Mouse (Mus musculus) liver, embryonic 12.5 days (tissue): ENCODE data around the gene Lpcat1. TPM values are rescaled to one million over a fixed set of nuclear protein-coding genes. Genes with fewer than 3 reads are reported as not detected.

Experiments
- ATAC-seq: fragments of 200-750 bp; cut with Nextera tagmentation; 2 replicates; pipeline ENCODE4 v1.8.0; 2017; ENCODE audit warnings: moderate number of reproducible peaks, mild to moderate bottlenecking, moderate library complexity
- H3K27ac ChIP-seq: fragments of 300-500 bp; sonication (generic); 2 replicates; pipeline ENCODE4 v1.5.1; 2016; ENCODE audit warnings: mild to moderate bottlenecking
- H3K27me3 ChIP-seq: fragments of 300-500 bp; sonication (generic); replicated peaks from 2 replicates; pipeline ENCODE4 v1.6.1; 2016; ENCODE audit warnings: mild to moderate bottlenecking, moderate library complexity
- H3K36me3 ChIP-seq: fragments of 300-500 bp; sonication (generic); 2 replicates; pipeline ENCODE4 v1.6.1; 2016; ENCODE audit warnings: mild to moderate bottlenecking, moderate library complexity
- H3K4me1 ChIP-seq: fragments of 300-500 bp; sonication (generic); 2 replicates; pipeline ENCODE4 v1.6.1; 2016
- H3K4me2 ChIP-seq: fragments of 300-500 bp; sonication (generic); 2 replicates; pipeline ENCODE4 v1.6.1; 2016; ENCODE audit warnings: mild to moderate bottlenecking, moderate library complexity
- H3K4me3 ChIP-seq: fragments of 300-500 bp; sonication (generic); 2 replicates; pipeline ENCODE4 v1.5.1; 2016; ENCODE audit warnings: mild to moderate bottlenecking, moderate library complexity
- H3K9ac ChIP-seq: fragments of 300-500 bp; sonication (generic); 2 replicates; pipeline ENCODE4 v1.6.1; 2016; ENCODE audit warnings: mild to moderate bottlenecking, moderate library complexity
- H3K9me3 ChIP-seq: fragments of 300-500 bp; sonication (generic); replicated peaks from 2 replicates; pipeline ENCODE4 v1.6.1; 2016; ENCODE audit warnings: mild to moderate bottlenecking, moderate library complexity
- WGBS: fragments of 180-500 bp; shearing (Covaris S2); methylation state at CpG from one replicate; pipeline ENCODE4 v1.1.7; 2016; ENCODE audit not compliant: insufficient replicate concordance; 5-methylcytosine and 5-hydroxymethylcytosine counted together
- polyA plus RNA-seq: library from polyadenylated mRNA; unstranded; fragments of >200 nt; fragmentation: Nextera tagmentation; extraction: Ambion mirVana; gene quantifications from 2 replicates; pipeline ENCODE4 v1.2.1, GENCODE M21; 2016

Lpcat1 gene
- polyA plus RNA-seq, 1 experiment from 2014 or later: 108 TPM

DNA sequence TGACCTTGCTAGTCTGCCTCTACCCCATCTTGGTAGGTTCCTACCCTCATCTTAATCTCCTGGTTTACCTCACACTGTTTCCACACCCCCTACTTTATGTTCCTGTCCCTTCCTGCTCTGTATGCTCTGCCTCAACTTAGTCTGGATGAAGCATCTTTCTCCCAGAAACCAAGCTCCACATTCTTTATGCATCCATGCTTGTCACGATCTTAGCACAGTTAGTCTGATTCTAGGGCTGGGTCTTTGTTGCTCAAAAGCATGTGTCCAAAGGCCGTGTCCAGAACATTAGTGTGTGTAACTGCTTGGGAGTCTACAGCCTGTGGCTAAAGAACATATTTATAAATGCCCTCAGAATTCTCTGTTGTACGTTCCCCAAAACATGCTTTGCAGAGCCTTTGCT is 1.8 kb downstream of the Lpcat1 start:
- peaks cover 90% of the 10 kb centered on the region for H3K4me1 ChIP-seq
- H3K4me3 ChIP-seq: peak overlapping the region; percentile 94
- 62% methylated on average over 3 of the region's 3 CpGs for WGBS
- no peak for ATAC-seq
- peaks cover 49% of the 10 kb centered on the region for H3K36me3 ChIP-seq
- H3K27ac ChIP-seq: peak overlapping the region; percentile 98
- H3K27me3 ChIP-seq: no peaks in the 10 kb centered on the region
- H3K4me2 ChIP-seq: peak overlapping the region; percentile 84
- H3K9ac ChIP-seq: peak overlapping the region; percentile 98
- no peaks in the 10 kb centered on the region for H3K9me3 ChIP-seq

DNA sequence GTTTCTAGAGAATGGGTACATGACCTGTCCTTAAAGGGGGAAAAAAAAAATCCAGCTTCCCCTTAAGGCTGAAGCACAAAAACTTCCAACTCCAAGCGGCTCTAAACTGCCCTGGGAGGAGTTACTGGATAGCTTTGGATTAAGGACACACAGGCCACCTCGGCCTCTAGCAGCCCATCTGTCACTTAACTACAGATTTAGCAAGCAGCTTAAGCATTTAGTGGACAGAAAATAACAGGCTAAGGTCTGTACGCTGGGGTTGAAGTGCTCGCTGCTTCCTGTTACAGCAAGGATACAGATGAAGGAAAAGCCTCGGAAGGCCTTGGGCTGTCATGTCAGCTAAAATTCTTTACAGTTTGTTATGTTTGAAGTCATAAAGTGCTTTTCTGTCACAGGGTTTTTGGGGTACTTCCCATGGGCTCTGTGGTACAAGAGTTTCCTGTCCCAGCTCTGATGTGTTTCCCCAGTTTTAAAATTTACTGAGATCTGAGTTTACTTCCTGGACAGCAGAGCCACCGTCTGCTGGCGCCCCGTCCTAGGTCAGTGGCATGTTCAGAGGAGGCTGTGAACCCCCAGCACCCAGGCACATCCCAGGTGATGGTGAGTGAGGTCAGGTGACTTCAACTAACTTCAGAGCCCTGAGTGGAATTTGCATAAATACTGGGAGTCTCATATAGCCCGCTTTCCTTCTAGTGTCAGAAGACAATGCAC is 2.4 kb downstream of the Lpcat1 start:
- WGBS: 65% methylated on average over 9 of the region's 9 CpGs
- peaks cover 55% of the 10 kb centered on the region for H3K36me3 ChIP-seq
- H3K27ac ChIP-seq: peak overlapping the region; percentile 98
- H3K9ac ChIP-seq: peak overlapping the region; percentile 98
- H3K4me1 ChIP-seq: peaks cover 91% of the 10 kb centered on the region
- no peaks in the 10 kb centered on the region for H3K9me3 ChIP-seq
- no peak for ATAC-seq
- H3K27me3 ChIP-seq: no peaks in the 10 kb centered on the region
- peak overlapping the region; percentile 94 for H3K4me3 ChIP-seq
- H3K4me2 ChIP-seq: peak overlapping the region; percentile 84

DNA sequence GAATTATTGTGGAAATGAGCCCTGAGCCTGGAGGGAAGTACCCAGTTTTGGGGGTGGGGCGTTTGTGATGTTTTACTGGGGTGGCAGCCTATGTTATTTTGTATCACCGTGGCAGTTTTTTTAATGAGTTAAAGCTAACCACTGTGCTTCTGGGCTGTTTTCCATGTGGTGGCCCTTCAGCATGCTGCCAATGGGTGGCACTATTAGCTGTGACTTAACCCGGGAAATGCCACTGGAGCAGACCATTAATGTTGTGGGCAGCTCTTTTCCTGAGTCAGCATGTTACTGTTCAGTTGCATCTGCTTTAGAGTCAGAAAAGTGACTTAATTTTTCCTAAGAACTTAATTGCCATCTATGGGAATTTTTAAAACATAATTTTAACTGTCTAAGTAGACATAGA is 5.5 kb downstream of the Lpcat1 start:
- ATAC-seq: no peak
- peaks cover 95% of the 10 kb centered on the region for H3K4me1 ChIP-seq
- peaks cover 78% of the 10 kb centered on the region for H3K36me3 ChIP-seq
- H3K4me2 ChIP-seq: peak overlapping the region; percentile 84
- peak overlapping the region; percentile 98 for H3K27ac ChIP-seq
- no peaks in the 10 kb centered on the region for H3K27me3 ChIP-seq
- peak overlapping the region; percentile 98 for H3K9ac ChIP-seq
- H3K9me3 ChIP-seq: no peaks in the 10 kb centered on the region
- peak overlapping the region; percentile 94 for H3K4me3 ChIP-seq
- WGBS: 50% methylated on average over 3 of the region's 3 CpGs

DNA sequence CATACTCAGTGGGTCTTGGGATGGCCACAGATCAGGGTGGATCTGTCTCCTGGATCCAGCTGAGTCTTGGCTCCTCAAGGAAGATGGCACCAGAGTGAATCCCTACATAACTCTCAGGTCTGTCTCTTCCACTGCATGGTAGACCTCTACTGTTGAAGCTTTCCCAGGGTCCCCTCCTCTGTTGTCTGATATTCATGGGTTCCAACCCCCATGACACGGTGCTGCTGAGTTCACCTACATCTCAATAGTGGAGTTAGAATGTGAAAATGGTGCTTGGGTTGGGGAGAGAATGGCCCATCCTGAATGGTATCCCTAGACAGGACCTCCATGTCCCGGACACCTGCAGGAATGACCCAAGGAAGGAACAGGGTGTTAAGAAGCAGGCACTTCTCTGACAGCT is 6.7 kb downstream of the Lpcat1 start:
- Histone ChIP-seq H3K9ac (peak overlapping the region; percentile 98), H3K4me1 (peaks cover 99% of the 10 kb centered on the region), H3K4me3 (peak overlapping the region; percentile 35; the same call in 1 of the 2 replicates), H3K36me3 (peaks cover 87% of the 10 kb centered on the region), H3K9me3 (no peaks in the 10 kb centered on the region), H3K27ac (peak overlapping the region; percentile 98), H3K27me3 (no peaks in the 10 kb centered on the region), H3K4me2 (peak overlapping the region; percentile 84)
- ATAC-seq: no peak
- WGBS: 91% methylated on average over 2 of the region's 2 CpGs

DNA sequence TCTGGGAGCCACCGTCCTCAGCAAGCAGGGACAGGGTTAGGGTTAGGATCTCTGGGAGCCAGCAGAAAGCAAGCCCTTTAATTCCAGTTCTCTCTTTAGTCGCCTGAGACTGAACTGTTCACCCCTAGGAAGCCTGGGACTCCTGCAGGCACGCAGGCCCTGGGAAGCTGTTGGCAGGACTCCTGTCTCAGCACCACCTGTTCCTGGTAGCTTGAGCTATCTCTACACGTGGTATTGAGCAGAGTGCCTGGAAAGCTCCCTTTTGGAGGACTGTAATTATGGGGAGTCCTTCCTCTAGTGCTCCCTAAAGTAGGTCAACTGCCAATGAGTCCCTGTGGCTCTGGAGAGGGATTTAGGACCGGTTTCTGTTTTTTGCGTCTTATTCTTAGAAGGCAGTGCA is 7.2 kb downstream of the Lpcat1 start:
- peak overlapping the region; percentile 98 for H3K9ac ChIP-seq
- H3K9me3 ChIP-seq: no peaks in the 10 kb centered on the region
- peak overlapping the region; percentile 35; the same call in 1 of the 2 replicates for H3K4me3 ChIP-seq
- H3K36me3 ChIP-seq: peaks cover 87% of the 10 kb centered on the region
- 67% methylated on average over 6 of the region's 6 CpGs for WGBS
- no peaks in the 10 kb centered on the region for H3K27me3 ChIP-seq
- peak overlapping the region; percentile 84 for H3K4me2 ChIP-seq
- peaks cover 99% of the 10 kb centered on the region for H3K4me1 ChIP-seq
- peak overlapping the region; percentile 98 for H3K27ac ChIP-seq
- ATAC-seq: no peak

DNA sequence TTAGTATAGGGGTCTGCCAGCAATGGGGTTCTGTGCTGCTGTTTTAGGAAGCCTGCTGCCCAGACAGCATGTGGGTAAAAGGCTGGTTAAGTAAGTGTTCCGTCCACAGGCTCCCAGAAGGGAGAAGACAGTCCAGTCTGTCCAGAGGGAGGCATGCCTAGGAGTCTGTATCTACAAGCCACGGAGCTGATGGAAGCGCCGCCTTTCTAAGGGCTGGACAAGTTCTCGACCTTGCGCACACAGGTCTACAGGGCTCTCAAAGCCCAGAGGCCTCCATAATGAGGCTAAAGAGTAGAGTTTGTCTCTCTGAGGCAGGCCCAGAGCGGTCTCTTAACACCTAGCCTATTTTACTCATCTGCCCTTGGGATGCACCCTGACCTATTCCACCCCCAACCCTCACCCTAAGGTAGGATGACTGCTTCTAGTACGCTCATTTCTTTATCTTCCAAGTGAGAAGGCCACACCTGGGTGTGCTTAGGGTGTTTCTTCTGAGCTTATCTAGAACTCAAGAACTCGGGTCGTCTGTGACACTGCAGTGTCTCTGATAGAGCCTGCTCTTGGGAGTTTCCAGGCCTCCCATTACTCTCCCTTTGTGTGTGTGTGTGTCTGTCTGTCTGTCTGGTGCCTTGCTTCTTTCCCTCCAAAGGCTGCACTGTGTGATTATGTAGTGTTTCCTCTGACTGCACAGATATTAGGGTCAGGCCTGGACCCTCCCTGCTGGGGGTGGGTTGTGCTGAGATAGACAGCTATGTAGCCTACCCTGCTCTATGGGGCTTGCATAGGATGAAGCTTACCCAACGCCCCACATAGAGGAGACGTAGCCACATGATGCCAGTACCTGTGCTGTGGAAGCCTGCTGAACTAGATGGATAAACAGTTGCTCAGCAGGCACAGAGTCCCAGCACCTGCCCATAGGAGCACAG is 8.3 kb downstream of the Lpcat1 start:
- H3K4me1 ChIP-seq: peaks cover 99% of the 10 kb centered on the region
- peak overlapping the region; percentile 98 for H3K9ac ChIP-seq
- peak overlapping the region; percentile 98 for H3K27ac ChIP-seq
- WGBS: 24% methylated on average over 12 of the region's 12 CpGs
- peaks cover 81% of the 10 kb centered on the region for H3K36me3 ChIP-seq
- peak overlapping the region; percentile 35 for H3K4me3 ChIP-seq
- peak; percentile 95 for ATAC-seq
- H3K9me3 ChIP-seq: no peaks in the 10 kb centered on the region
- H3K4me2 ChIP-seq: peak overlapping the region; percentile 84
- H3K27me3 ChIP-seq: no peaks in the 10 kb centered on the region

DNA sequence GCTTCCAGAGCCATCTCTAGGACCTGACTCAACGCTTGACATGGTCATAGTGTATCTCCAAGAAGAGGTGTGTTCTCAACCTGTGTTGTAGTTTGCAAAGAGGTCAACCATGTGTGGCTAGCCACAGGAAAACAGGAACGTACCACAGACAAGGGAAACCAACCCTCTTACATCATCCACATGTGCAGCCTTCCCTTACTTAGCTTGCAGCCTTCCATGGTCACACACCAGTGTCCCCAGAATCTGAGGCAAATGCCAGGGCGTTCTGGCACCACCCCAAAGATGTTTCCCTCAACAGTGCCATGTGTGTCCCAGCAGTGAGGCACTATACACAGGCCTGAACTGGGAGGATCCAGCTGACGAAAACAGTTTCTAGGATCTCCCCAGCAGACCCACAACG is 9.3 kb downstream of the Lpcat1 start:
- Histone ChIP-seq H3K27me3 (no peaks in the 10 kb centered on the region), H3K27ac (peak overlapping the region; percentile 98), H3K4me2 (peak overlapping the region; percentile 84), H3K9me3 (no peaks in the 10 kb centered on the region), H3K4me3 (no peak overlapping the region), H3K36me3 (peaks cover 74% of the 10 kb centered on the region), H3K4me1 (peaks cover 98% of the 10 kb centered on the region), H3K9ac (peak overlapping the region; percentile 76)
- ATAC-seq: no peak
- WGBS: 50% methylated on average over 5 of the region's 5 CpGs

DNA sequence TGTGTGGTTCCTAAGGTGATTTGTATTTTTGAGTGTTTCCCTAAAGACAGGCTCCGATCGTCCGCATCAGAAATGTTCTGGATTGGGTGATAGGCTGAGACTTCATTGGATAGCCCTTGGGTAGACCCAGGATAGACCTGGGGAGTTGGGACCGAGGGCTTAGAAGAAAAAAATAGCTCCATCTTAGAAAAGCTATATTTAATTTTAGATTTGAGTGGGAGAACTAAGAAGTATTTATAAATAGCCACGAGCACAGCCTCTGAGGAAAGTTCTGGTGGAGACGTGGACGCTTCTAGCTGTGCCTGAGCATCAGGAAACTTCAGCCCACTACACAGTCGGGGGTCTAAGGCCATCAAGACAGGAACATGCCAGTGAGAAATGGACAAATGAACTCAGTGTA is 9.8 kb downstream of the Lpcat1 start:
- Histone ChIP-seq H3K9ac (peak overlapping the region; percentile 76), H3K36me3 (peaks cover 74% of the 10 kb centered on the region), H3K4me1 (peaks cover 98% of the 10 kb centered on the region), H3K4me3 (0 out of 2 replicates have a peak overlapping the region, but pooled peaks have one; percentile 5), H3K9me3 (no peaks in the 10 kb centered on the region), H3K27ac (peak overlapping the region; percentile 98), H3K27me3 (no peaks in the 10 kb centered on the region), H3K4me2 (peak overlapping the region; percentile 84)
- WGBS: 78% methylated on average over 8 of the region's 8 CpGs
- ATAC-seq: no peak

DNA sequence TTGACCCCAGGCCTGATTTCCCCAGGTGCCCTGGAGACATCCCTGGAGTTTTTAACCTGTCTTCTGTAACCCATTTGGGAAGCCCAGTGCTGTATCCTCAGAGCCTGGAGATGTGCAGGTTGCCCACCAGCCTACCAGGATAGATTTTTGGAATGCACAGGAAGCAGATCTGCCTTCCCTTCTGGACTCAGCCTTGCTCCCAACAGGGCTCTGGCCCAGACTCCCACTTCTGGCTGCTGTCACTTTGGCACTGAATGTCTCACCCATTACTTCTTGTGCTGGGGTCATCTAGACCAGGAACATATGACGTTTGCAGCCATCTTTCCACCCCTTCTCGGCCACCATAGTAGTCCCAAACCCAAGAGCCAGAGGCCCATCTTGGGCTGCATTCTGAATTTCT is 10.8 kb downstream of the Lpcat1 start:
- Histone ChIP-seq H3K4me1 (peaks cover 98% of the 10 kb centered on the region), H3K27ac (peak overlapping the region; percentile 98), H3K4me3 (no peak overlapping the region), H3K9ac (peak overlapping the region; percentile 76), H3K27me3 (no peaks in the 10 kb centered on the region), H3K4me2 (peak overlapping the region; percentile 84), H3K9me3 (no peaks in the 10 kb centered on the region), H3K36me3 (peaks cover 78% of the 10 kb centered on the region)
- 92% methylated on average over 2 of the region's 2 CpGs for WGBS
- no peak for ATAC-seq

DNA sequence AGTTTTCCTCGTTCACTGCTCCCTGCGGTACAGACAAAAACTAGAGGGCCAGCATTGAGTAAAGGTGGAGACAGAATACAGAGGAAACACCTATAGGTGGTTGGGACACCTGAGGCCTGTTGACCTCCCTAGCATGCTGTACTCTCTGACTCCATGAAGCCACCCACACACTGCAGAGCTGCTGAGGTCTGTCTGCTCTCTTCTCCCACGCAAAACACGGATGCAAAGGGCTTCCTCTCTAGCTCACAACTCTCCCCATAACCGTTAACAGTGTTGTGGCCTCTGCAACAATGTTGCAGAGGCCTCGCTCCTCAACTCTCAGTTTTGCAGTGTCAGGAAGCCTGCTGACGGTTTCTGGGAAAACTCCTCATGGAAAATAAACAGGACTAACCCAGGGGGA is 15.5 kb downstream of the Lpcat1 start:
- WGBS: 77% methylated on average over 7 of the region's 7 CpGs
- Histone ChIP-seq H3K27me3 (no peaks in the 10 kb centered on the region), H3K4me2 (peak overlapping the region; percentile 47; the same call in 1 of the 2 replicates), H3K36me3 (peaks cover 87% of the 10 kb centered on the region), H3K27ac (peak overlapping the region; percentile 83), H3K9me3 (peaks cover 9% of the 10 kb centered on the region; the same call in 1 of the 2 replicates), H3K4me1 (peaks cover 87% of the 10 kb centered on the region), H3K9ac (peak overlapping the region; percentile 47), H3K4me3 (no peak overlapping the region)
- no peak for ATAC-seq

DNA sequence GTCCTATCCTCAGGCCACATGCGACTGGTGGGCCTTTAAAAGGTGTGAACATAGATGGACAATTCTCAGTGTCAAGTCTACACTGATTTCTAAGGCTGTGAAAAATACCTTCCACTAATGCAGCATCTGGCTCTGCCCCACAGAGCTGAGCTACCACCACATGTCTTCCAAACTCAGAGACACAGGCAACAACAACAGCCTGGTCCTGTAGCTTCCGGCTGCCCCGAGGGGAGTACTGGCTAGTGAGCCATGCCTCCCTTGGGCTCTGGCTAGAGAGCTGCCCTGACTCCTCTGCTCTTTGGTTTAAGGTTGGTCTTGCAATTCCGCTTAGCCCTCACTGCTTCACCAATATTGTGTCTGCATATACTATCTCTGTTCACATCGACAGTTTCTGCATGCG is 16.3 kb downstream of the Lpcat1 start:
- Histone ChIP-seq H3K4me3 (no peak overlapping the region; the same call in 1 of the 2 replicates), H3K4me1 (peaks cover 87% of the 10 kb centered on the region), H3K9ac (peak overlapping the region; percentile 47), H3K27ac (peak overlapping the region; percentile 83), H3K36me3 (peaks cover 87% of the 10 kb centered on the region), H3K9me3 (peaks cover 9% of the 10 kb centered on the region; the same call in 1 of the 2 replicates), H3K4me2 (peak overlapping the region; percentile 47), H3K27me3 (no peaks in the 10 kb centered on the region)
- WGBS: 86% methylated on average over 6 of the region's 6 CpGs
- ATAC-seq: no peak

DNA sequence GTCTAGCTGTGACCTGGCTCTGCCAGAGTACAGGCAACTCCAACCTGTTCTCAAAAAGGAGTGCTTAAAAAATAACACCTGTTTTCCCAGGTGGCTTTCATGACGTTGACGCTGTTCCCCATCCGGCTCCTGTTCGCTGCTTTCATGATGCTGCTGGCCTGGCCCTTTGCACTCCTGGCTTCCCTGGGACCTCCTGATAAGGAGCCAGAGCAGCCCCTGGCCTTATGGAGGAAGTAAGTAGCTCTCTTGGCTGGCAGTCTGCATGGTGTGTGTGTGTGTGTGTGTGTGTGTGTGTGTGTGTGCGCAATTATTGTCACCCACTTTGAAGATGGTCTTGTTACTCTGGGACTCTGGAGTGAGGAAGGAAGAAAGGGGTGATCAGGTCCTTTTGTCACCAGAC is 17.2 kb downstream of the Lpcat1 start:
- no peak overlapping the region for H3K4me3 ChIP-seq
- peaks cover 87% of the 10 kb centered on the region for H3K36me3 ChIP-seq
- peak overlapping the region; percentile 47 for H3K4me2 ChIP-seq
- H3K4me1 ChIP-seq: peaks cover 87% of the 10 kb centered on the region
- H3K27ac ChIP-seq: peak overlapping the region; percentile 83
- peak; percentile 80 for ATAC-seq
- peak overlapping the region; percentile 47 for H3K9ac ChIP-seq
- H3K27me3 ChIP-seq: no peaks in the 10 kb centered on the region
- H3K9me3 ChIP-seq: peaks cover 9% of the 10 kb centered on the region; the same call in 1 of the 2 replicates
- WGBS: 14% methylated on average over 5 of the region's 5 CpGs
